Mouse (Mus musculus) embryonic facial prominence, embryonic 11.5 days (tissue): Measurements from ENCODE around the gene Uba52. TPM values are rescaled to one million over a fixed set of nuclear protein-coding genes. Genes with fewer than 3 reads are reported as not detected.

Experiments used
- ATAC-seq: fragments of 200-750 bp; cut with Nextera tagmentation; replicated peaks from 2 replicates; pipeline ENCODE4 v1.8.0; 2017; ENCODE audit warnings: low read depth; ENCODE audit not compliant: insufficient number of reproducible peaks, low FRiP score, low TSS enrichment
- DNase-seq: peaks from one replicate; pipeline ENCODE4 v3.0.0-alpha.2; 2015; ENCODE audit warnings: low spot score
- H3K27ac ChIP-seq: fragments of 300-500 bp; sonication (generic); replicated peaks from 2 replicates; pipeline ENCODE4 v1.5.1; 2014; ENCODE audit warnings: mild to moderate bottlenecking, low read depth, low read length, control low read depth
- H3K27me3 ChIP-seq: fragments of 300-500 bp; sonication (generic); 2 replicates; pipeline ENCODE4 v1.6.1; 2014; ENCODE audit warnings: mild to moderate bottlenecking, low read length, moderate library complexity, mixed read lengths; ENCODE audit not compliant: control insufficient read depth, insufficient read depth
- H3K36me3 ChIP-seq: fragments of 300-500 bp; sonication (generic); replicated peaks from 2 replicates; pipeline ENCODE4 v1.6.1; 2014; ENCODE audit warnings: low read depth, mild to moderate bottlenecking, low read length, moderate library complexity, mixed read lengths; ENCODE audit not compliant: control insufficient read depth, insufficient read depth
- H3K4me1 ChIP-seq: fragments of 300-500 bp; sonication (generic); 2 replicates; pipeline ENCODE4 v1.6.1; 2014; ENCODE audit warnings: low read length, mixed read lengths; ENCODE audit not compliant: control insufficient read depth, insufficient read depth
- H3K4me2 ChIP-seq: fragments of 300-500 bp; sonication (generic); 2 replicates; pipeline ENCODE4 v1.6.1; 2014; ENCODE audit warnings: low read depth, mild to moderate bottlenecking, control low read depth, low read length, moderate library complexity
- H3K4me3 ChIP-seq: fragments of 300-500 bp; sonication (generic); 2 replicates; pipeline ENCODE4 v1.5.1; 2014; ENCODE audit warnings: low read depth, low read length, control low read depth
- H3K9ac ChIP-seq: fragments of 300-500 bp; sonication (generic); replicated peaks from 2 replicates; pipeline ENCODE4 v1.6.1; 2014; ENCODE audit warnings: mild to moderate bottlenecking, control low read depth, low read length
- H3K9me3 ChIP-seq: fragments of 300-500 bp; sonication (generic); replicated peaks from 2 replicates; pipeline ENCODE4 v1.6.1; 2016; ENCODE audit warnings: mild to moderate bottlenecking, low read length, inconsistent platforms, mixed read lengths; ENCODE audit not compliant: control insufficient read depth
- WGBS: fragments of 180-500 bp; shearing (Covaris S2); extraction: QIAGEN DNeasy Blood & Tissue Kit; methylation state at CpG from one replicate; pipeline ENCODE4 v1.1.7; 2014; 5-methylcytosine and 5-hydroxymethylcytosine counted together
- polyA plus RNA-seq: library from polyadenylated mRNA; unstranded; fragments of >200 nt; fragmentation: Nextera tagmentation; extraction: Ambion mirVana; gene quantifications from 2 replicates; pipeline ENCODE4 v1.2.1, GENCODE M21; 2014

The Uba52 gene
- polyA plus RNA-seq, 1 experiment from 2014 or later: 783 TPM

DNA sequence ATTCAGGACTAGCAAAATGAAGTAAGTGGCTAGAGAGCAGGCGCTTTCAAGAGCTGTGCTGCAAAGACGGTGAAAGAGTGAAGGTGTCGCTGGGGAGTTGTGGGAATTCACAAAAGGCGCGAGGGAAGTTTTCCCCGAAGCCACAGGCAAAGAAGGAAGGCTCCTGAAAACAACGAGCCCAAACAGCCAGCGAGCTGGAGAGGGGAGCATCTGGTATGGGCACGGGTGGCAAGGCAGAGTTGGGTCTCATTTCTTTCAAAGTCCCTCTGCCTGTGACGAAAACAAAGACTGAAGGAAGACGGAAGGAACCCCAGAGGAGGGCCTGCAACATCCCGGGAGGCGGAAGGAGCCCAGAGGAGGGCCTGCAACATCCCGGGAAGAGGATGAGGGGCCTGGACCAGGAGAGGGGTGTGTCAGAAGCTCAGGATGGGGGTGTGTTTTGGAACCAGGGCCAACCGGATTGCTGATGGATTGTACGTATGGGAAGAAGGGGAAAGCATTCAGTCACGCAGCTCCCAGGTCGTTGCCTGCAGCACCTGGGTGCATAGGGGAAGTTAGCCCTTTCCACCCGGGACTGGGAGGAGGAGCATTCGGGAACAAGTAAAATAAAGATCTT lies 19.6 kb downstream of the Uba52 start:
- H3K4me1 ChIP-seq: peaks cover 17% of the 10 kb centered on the region
- no peaks in the 10 kb centered on the region for H3K9me3 ChIP-seq
- DNase-seq (peak; percentile 55), ATAC-seq (no peak)
- H3K4me2 ChIP-seq: peak overlapping the region; percentile 13; the same call in 1 of the 2 replicates
- H3K36me3 ChIP-seq: no peaks in the 10 kb centered on the region
- WGBS: 1% methylated on average over 20 of the region's 20 CpGs
- H3K27me3 ChIP-seq: peaks cover 52% of the 10 kb centered on the region
- H3K9ac ChIP-seq: no peak overlapping the region
- no peak overlapping the region for H3K27ac ChIP-seq
- no peak overlapping the region for H3K4me3 ChIP-seq

DNA sequence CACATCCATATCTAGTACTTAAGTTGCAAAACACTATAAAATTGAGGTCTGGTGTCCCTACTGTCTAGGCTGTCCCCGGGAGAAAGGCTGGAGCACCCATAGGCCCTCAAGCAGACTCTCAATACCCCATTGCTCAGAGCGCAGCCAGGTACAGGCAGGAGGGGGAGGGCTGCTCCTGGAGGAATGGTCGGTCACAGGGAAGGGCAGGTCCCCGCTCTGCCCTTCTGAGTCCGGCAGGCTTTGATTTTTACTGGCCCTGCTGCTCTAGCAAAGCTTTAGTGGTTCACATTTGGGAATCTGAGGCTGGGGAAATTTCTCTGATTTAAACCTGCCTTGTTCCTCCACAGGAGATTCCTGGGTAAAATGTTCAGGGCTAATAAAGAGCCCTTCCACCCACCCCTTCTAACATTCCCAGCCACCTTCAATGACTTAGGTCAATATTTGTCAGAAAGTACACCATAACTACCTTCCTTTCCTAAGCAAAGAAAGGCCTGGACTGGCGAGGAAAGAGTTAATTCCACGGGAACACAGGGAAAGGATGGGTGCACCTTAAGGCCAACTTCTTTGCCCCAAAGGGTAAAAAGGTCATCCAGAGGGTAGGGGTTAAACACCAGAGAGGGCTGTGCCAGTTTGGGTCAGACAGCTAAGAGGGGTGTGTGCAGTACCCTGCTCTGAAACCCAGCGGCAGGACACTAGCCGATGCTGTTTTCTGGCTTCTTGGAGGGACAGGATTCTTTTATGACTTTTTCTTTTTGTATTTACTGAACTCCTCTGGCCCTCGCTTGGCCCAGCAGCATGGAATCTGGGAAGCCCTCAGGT lies 20.3 kb downstream of the Uba52 start:
- Histone ChIP-seq H3K9ac (no peak overlapping the region), H3K4me1 (peaks cover 15% of the 10 kb centered on the region), H3K9me3 (no peaks in the 10 kb centered on the region), H3K4me2 (peak overlapping the region; percentile 7; the same call in 1 of the 2 replicates), H3K36me3 (no peaks in the 10 kb centered on the region), H3K4me3 (no peak overlapping the region), H3K27ac (no peak overlapping the region), H3K27me3 (peaks cover 48% of the 10 kb centered on the region)
- no peak for ATAC-seq
- no peak for DNase-seq
- WGBS: 8% methylated on average over 10 of the region's 10 CpGs

DNA sequence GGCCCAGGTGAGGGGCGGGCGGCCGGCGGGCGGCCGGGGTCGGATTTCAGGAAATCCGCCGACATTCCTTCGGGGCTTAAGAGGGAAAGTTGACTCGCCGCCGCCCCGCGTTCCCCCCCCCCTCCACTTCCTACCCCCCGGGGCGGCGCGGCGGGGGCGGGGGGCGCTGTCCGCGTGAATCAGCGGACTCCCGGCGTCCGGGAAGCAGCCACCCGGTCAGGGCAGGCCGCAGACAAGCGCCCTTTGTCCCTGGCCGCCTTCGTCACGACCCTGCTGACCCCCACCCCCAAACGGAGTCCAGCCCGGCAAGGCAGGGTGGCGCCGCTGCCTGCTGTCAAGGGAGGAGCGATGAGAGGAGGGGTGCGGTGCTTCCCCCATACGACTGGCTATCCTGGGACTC lies 21.0 kb downstream of the Uba52 start:
- ATAC-seq (no peak), DNase-seq (peak; percentile 59)
- Histone ChIP-seq H3K9me3 (no peaks in the 10 kb centered on the region), H3K4me1 (peaks cover 15% of the 10 kb centered on the region), H3K36me3 (no peaks in the 10 kb centered on the region), H3K4me2 (peak overlapping the region; percentile 60), H3K9ac (0 out of 2 replicates have a peak overlapping the region, but pooled peaks have one; percentile 18), H3K27me3 (peaks cover 45% of the 10 kb centered on the region), H3K27ac (peak overlapping the region; percentile 29; the same call in 1 of the 2 replicates), H3K4me3 (peak overlapping the region; percentile 20)
- 0% methylated on average over 29 of the region's 41 CpGs for WGBS

DNA sequence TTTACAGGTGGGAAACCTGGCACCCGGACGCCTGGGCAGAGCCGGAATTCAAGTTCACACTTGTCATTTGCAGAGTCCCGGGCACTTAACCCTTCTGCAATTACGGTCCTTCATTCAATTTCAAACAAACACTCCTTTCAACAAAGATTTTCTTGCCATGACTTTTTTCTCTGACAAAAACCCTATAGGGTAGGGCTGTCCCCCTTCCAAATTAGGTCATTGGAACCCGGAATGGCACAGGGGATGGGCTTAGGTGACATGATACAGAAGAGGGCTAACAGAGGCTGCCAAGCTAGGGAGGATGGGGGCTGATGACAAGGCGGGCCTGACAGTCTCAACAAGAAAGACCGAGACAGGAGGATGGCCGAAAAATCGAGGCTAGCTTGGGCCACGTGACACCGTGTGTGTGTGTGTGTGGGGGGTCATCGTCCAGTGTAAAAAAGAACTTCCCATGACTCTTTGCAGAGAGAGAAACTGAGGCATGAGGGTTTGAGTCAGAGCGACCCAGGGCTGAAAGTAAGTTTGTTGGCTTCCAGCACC lies 21.6 kb downstream of the Uba52 start:
- H3K4me1 ChIP-seq: peaks cover 15% of the 10 kb centered on the region
- H3K4me3 ChIP-seq: peak overlapping the region; percentile 20
- peak overlapping the region; percentile 16; the same call in 1 of the 2 replicates for H3K27ac ChIP-seq
- H3K4me2 ChIP-seq: peak overlapping the region; percentile 60
- no peak overlapping the region for H3K9ac ChIP-seq
- no peaks in the 10 kb centered on the region for H3K9me3 ChIP-seq
- H3K27me3 ChIP-seq: peaks cover 40% of the 10 kb centered on the region
- DNase-seq (no peak), ATAC-seq (no peak)
- WGBS: under 1% methylated on average over 14 of the region's 14 CpGs
- no peaks in the 10 kb centered on the region for H3K36me3 ChIP-seq

- Histone ChIP-seq H3K4me3 (peak overlapping the region; percentile 8), H3K36me3 (no peaks in the 10 kb centered on the region), H3K9me3 (no peaks in the 10 kb centered on the region), H3K27me3 (peaks cover 32% of the 10 kb centered on the region), H3K4me1 (peaks cover 13% of the 10 kb centered on the region), H3K9ac (peak overlapping the region; percentile 32; the same call in 1 of the 2 replicates), H3K4me2 (peak overlapping the region; percentile 55), H3K27ac (no peak overlapping the region; the same call in 1 of the 2 replicates)
- ATAC-seq (peak; percentile 30; the same call in 1 of the 2 replicates), DNase-seq (peak; percentile 83)
- WGBS: 2% methylated on average over 54 of the region's 55 CpGs
Observed at GRCm38 (mm10) chr8:70487993-70488796, 22.4 kb downstream of the Uba52 start.

DNA sequence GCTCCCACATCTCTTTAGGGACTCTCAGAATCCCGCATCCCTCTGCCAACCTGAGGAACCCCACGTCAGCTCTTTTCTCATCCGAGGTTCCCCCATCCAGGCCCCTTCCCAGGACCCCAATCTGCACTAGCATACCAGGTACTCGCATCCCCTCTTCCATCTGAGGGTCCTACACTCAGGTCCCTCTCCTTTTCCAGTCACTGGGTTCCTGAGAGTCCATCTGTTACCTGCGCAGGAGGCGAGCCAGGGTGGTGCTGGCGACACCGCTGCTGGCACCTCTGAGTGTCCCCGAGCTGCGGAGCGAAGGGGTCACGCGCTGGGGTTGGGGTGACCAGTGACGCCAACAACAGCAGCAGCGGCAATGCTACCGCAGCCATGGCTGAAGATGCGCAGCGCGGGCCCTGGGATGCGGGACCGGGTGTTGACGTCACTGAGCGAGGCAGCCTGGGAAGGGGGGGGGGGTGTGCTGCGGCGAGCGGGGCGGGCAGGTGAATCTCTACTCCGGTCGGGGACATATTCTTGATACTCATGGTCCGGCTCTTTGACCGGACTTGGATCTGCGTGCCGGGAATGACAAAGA lies 23.6 kb downstream of the Uba52 start, which contains the start of gene Tmem59l:
Tmem59l (minus strand) TSS at position 418 of the 580 bp plus-strand sequence.
- H3K36me3 ChIP-seq: no peaks in the 10 kb centered on the region
- no peak within 1 kb of the TSS for H3K27ac ChIP-seq
- H3K9me3 ChIP-seq: no peaks in the 10 kb centered on the region
- H3K4me2 ChIP-seq: peak within 1 kb of the TSS; percentile 71
- peak within 1 kb of the TSS; percentile 19 for H3K4me3 ChIP-seq
- peaks cover 22% of the 10 kb centered on the region for H3K27me3 ChIP-seq
- H3K4me1 ChIP-seq: peaks cover 11% of the 10 kb centered on the region
- DNase-seq (no peak), ATAC-seq (no peak)
- 6% methylated on average over 33 of the region's 33 CpGs for WGBS
- H3K9ac ChIP-seq: peak within 1 kb of the TSS; percentile 45; the same call in 1 of the 2 replicates

GRCm38 (mm10) chr8:70486191-70486681 lies 24.4 kb downstream of the Uba52 start:
- Histone ChIP-seq H3K36me3 (no peaks in the 10 kb centered on the region), H3K27ac (no peak overlapping the region), H3K4me1 (peaks cover 11% of the 10 kb centered on the region), H3K4me2 (no peak overlapping the region), H3K27me3 (peaks cover 14% of the 10 kb centered on the region), H3K4me3 (no peak overlapping the region), H3K9ac (no peak overlapping the region), H3K9me3 (no peaks in the 10 kb centered on the region)
- DNase-seq: no peak
- WGBS: 39% methylated on average over 7 of the region's 7 CpGs
- ATAC-seq: no peak
